Mouse (Mus musculus) myocyte (in vitro differentiated cells): ENCODE data around the gene Cp.

Experiments used
- CEBPB ChIP-seq: IDR thresholded peaks from 2 replicates; pipeline ENCODE4 v1.6.1; 2011; ENCODE audit warnings: mild to moderate bottlenecking, moderate library complexity; ENCODE audit not compliant: poor library complexity, insufficient read depth, severe bottlenecking
- E2F4 ChIP-seq: IDR thresholded peaks from one replicate; pipeline ENCODE4 v1.6.1; 2011; ENCODE audit warnings: mild to moderate bottlenecking, control low read depth, moderate library complexity; ENCODE audit not compliant: insufficient read depth
- MAX ChIP-seq: IDR thresholded peaks from one replicate; pipeline ENCODE4 v1.6.1; 2011; ENCODE audit warnings: low read depth, mild to moderate bottlenecking, control low read depth
- MYOG ChIP-seq, 3 experiments: IDR thresholded peaks; one replicate each; pipeline ENCODE4 v1.6.1; 2011; ENCODE audit warnings: control low read depth in 2 of 3, low read depth in 2 of 3, mild to moderate bottlenecking in 2 of 3; ENCODE audit not compliant: insufficient read length in 2 of 3, control insufficient read depth in 1 of 3, insufficient read depth in 1 of 3
- POLR2A ChIP-seq: IDR thresholded peaks from one replicate; pipeline ENCODE4 v1.6.1; 2011; ENCODE audit warnings: low read depth, mild to moderate bottlenecking, control low read depth, moderate library complexity; ENCODE audit not compliant: insufficient read length
- POLR2AphosphoS2 ChIP-seq: IDR thresholded peaks from one replicate; pipeline ENCODE4 v1.6.1; 2011; ENCODE audit warnings: low read depth, control low read depth; ENCODE audit not compliant: insufficient read length
- SRF ChIP-seq: IDR thresholded peaks from one replicate; pipeline ENCODE4 v1.6.1; 2011; ENCODE audit warnings: low read depth; ENCODE audit not compliant: control insufficient read depth, insufficient read length
- USF1 ChIP-seq: IDR thresholded peaks from one replicate; pipeline ENCODE4 v1.6.1; 2011; ENCODE audit warnings: low read depth, mild to moderate bottlenecking, control low read depth, moderate library complexity

DNA sequence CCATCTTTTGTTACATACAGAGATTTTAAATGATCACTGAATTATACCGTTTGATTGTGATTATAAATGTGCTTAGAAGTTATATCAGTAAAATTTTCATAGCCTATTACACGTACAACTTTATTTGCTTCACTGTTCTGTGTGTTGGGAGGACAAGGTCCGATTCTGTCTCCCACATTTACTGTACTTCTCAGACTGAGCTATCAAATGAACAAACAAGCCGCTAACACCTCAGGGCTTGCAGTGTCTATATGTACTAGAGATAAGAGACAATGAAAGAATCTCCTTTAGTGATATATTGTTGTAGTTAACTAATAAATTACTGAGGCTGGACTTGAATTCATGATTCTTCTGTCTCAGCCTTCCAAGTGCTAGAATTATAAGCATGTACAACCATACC, 50.4 kb downstream of the Cp start:
- TF ChIP-seq MYOG (IDR thresholded peaks at IDR 0.05; ENCODE audit: control insufficient read depth in 1 of 3, insufficient read depth in 1 of 3, insufficient read length in 2 of 3, low read depth in 2 of 3): no peak
- no peak for TF ChIP-seq POLR2AphosphoS2
- TF ChIP-seq POLR2A: no peak
- TF ChIP-seq USF1: no peak
- TF ChIP-seq E2F4: no peak
- TF ChIP-seq SRF: no peak
- TF ChIP-seq CEBPB: no peak
- TF ChIP-seq MAX: no peak
